Mouse (Mus musculus) left cerebral cortex, postnatal 14 days (tissue): ENCODE measurements around the gene Ptpn14. TPM values are rescaled to one million over a fixed set of nuclear protein-coding genes. Genes with fewer than 3 reads are reported as not detected.

Experiments
- DNase-seq, 2 experiments: peaks; one replicate each; pipeline ENCODE4 v3.0.0; 2021 to 2022; ENCODE audit warnings: low spot score in 2 of 2, mixed read lengths in 1 of 2
- intact Hi-C: fragments of 180-260 bp; cut with DNase I; formaldehyde crosslinking; loops from one replicate; pipeline ENCODE4 v1.15.1; 2025
- total RNA-seq, 2 experiments: library from RNA; stranded (reverse); gene quantifications; 2 replicates each; pipeline ENCODE4 v1.2.3; 2021

The Ptpn14 gene
- total RNA-seq, 2 experiments from 2014 or later: 10.3 to 11.5 TPM

GRCm38 (mm10) chr1:189880745-189881144 is 152.7 kb downstream of the Ptpn14 start:
- intact Hi-C loops: loop anchor here (5.0 kb wide), 2 partner anchors 178 to 858 kb away; no protein-coding TSS in a partner anchor
- DNase-seq: no peak

- intact Hi-C loops: loop anchor here (5.0 kb wide), 2 partner anchors 181 to 861 kb away; no protein-coding TSS in a partner anchor
- peak in 1 of 2 experiments; percentile 44 for DNase-seq
Measured at GRCm38 (mm10) chr1:189882886-189883285, 154.8 kb downstream of the Ptpn14 start.

GRCm38 (mm10) chr1:189883531-189884170 is 155.6 kb downstream of the Ptpn14 start:
- DNase-seq: peak; percentile 69 to 79
- intact Hi-C loops: loop anchor here (5.0 kb wide), 2 partner anchors 181 to 861 kb away; no protein-coding TSS in a partner anchor

- no peak for DNase-seq
- intact Hi-C loops: loop anchor here (5.0 kb wide), 2 partner anchors 183 to 863 kb away; no protein-coding TSS in a partner anchor
Measured at GRCm38 (mm10) chr1:189884951-189885350, 156.9 kb downstream of the Ptpn14 start.

- intact Hi-C loops: no loop called here
- DNase-seq: no peak
Measured at GRCm38 (mm10) chr1:189885975-189886374, 157.9 kb downstream of the Ptpn14 start.

- DNase-seq: peak; percentile 50 to 68
- intact Hi-C loops: loop anchor here (1.0 kb wide), 2 partner anchors 40 to 86 kb away; no protein-coding TSS in a partner anchor
Measured at GRCm38 (mm10) chr1:189887518-189887917, 159.4 kb downstream of the Ptpn14 start.

- intact Hi-C loops: no loop called here
- DNase-seq: no peak
Measured at GRCm38 (mm10) chr1:189888749-189889148, 160.7 kb downstream of the Ptpn14 start.

- peak in 1 of 2 experiments; percentile 25 for DNase-seq
- intact Hi-C loops: no loop called here
Measured at GRCm38 (mm10) chr1:189894191-189894590, 166.1 kb downstream of the Ptpn14 start.

- no peak for DNase-seq
- intact Hi-C loops: no loop called here
Measured at GRCm38 (mm10) chr1:189897861-189898260, 169.8 kb downstream of the Ptpn14 start.

GRCm38 (mm10) chr1:189898708-189899107 is 170.6 kb downstream of the Ptpn14 start:
- DNase-seq: no peak
- intact Hi-C loops: no loop called here

- intact Hi-C loops: no loop called here
- DNase-seq: no peak
Measured at GRCm38 (mm10) chr1:189899526-189899925, 171.5 kb downstream of the Ptpn14 start.

- no peak for DNase-seq
- intact Hi-C loops: no loop called here
Measured at GRCm38 (mm10) chr1:189902413-189902812, 174.3 kb downstream of the Ptpn14 start.

GRCm38 (mm10) chr1:189903169-189903568 is 175.1 kb downstream of the Ptpn14 start:
- intact Hi-C loops: no loop called here
- DNase-seq: no peak

- intact Hi-C loops: no loop called here
- DNase-seq: no peak
Measured at GRCm38 (mm10) chr1:189910685-189911345, 182.7 kb downstream of the Ptpn14 start.

GRCm38 (mm10) chr1:189913093-189913760 is 185.2 kb downstream of the Ptpn14 start:
- DNase-seq: no peak
- intact Hi-C loops: no loop called here

- intact Hi-C loops: no loop called here
- no peak for DNase-seq
Measured at GRCm38 (mm10) chr1:189916422-189917125, 188.5 kb downstream of the Ptpn14 start.

- intact Hi-C loops: no loop called here
Measured at GRCm38 (mm10) chr1:189917126-189917500, 189.0 kb downstream of the Ptpn14 start.

GRCm38 (mm10) chr1:189919756-189920155 is 191.7 kb downstream of the Ptpn14 start:
- intact Hi-C loops: loop anchor here (2.0 kb wide), 1 partner anchor 41 kb away; no protein-coding TSS in a partner anchor

More at GRCm38 (mm10) chr1:189917126-189917500, 189.0 kb downstream of the Ptpn14 start:
- no peak for DNase-seq

More at GRCm38 (mm10) chr1:189919756-189920155, 191.7 kb downstream of the Ptpn14 start:
- DNase-seq: peak; percentile 44 to 62
